Mouse (Mus musculus) liver, adult 2 months (tissue): ENCODE data around the gene U2surp. TPM values are rescaled to one million over a fixed set of nuclear protein-coding genes. Genes with fewer than 3 reads are reported as not detected.
"Not testable (repeated sequence)": the region's sequence is repeated elsewhere in the genome, so short reads cannot be mapped to it uniquely, and the experiment has no call there.

Experiments
- DNase-seq: peaks from one replicate; pipeline ENCODE4 v3.0.0-alpha.2; 2011; ENCODE audit warnings: low read depth, low spot score; ENCODE audit errors: extremely low read depth
- H3K27ac ChIP-seq: fragments of 200-500 bp; replicated peaks from 2 replicates; pipeline ENCODE4 v1.5.1; 2012; ENCODE audit warnings: low read depth, mild to moderate bottlenecking, control low read depth, inconsistent platforms, low read length; ENCODE audit not compliant: insufficient read depth
- H3K27me3 ChIP-seq: fragments of 200-500 bp; 2 replicates; pipeline ENCODE4 v1.6.1; 2012; ENCODE audit warnings: mild to moderate bottlenecking, moderate library complexity, low read length, inconsistent platforms; ENCODE audit not compliant: control insufficient read depth, insufficient read depth
- H3K36me3 ChIP-seq: fragments of 200-500 bp; 2 replicates; pipeline ENCODE4 v1.6.1; 2012; ENCODE audit warnings: low read length, inconsistent platforms; ENCODE audit not compliant: control insufficient read depth, insufficient read depth
- H3K4me1 ChIP-seq: fragments of 200-500 bp; 2 replicates; pipeline ENCODE4 v1.6.1; 2011; ENCODE audit warnings: low read length; ENCODE audit not compliant: control insufficient read depth, insufficient read depth
- H3K4me3 ChIP-seq: fragments of 200-500 bp; 2 replicates; pipeline ENCODE4 v1.5.1; 2011; ENCODE audit warnings: low read depth, mild to moderate bottlenecking, control low read depth, low read length, moderate library complexity; ENCODE audit not compliant: insufficient read depth
- H3K79me2 ChIP-seq: fragments of 200-500 bp; 2 replicates; pipeline ENCODE4 v1.6.1; 2012; ENCODE audit warnings: inconsistent platforms, mild to moderate bottlenecking, low read length, moderate library complexity; ENCODE audit not compliant: control insufficient read depth, insufficient read depth
- H3K9ac ChIP-seq: fragments of 200-500 bp; 2 replicates; pipeline ENCODE4 v1.6.1; 2012; ENCODE audit warnings: low read depth, mild to moderate bottlenecking, control low read depth, inconsistent platforms, low read length
- CTCF ChIP-seq: fragments of 200-500 bp; IDR thresholded peaks from 2 replicates; pipeline ENCODE4 v1.5.1; 2011; ENCODE audit warnings: low read depth, low read length, control low read depth
- POLR2A ChIP-seq: fragments of 200-500 bp; IDR thresholded peaks from 2 replicates; pipeline ENCODE4 v1.6.1; 2011; ENCODE audit warnings: low read length, control low read depth; ENCODE audit not compliant: insufficient read depth; ENCODE audit errors: extremely low read depth
- WGBS: fragments of 180-500 bp; shearing (Covaris S2); methylation state at CpG from one replicate; pipeline ENCODE4 v1.1.7; 2018; 5-methylcytosine and 5-hydroxymethylcytosine counted together
- polyA plus RNA-seq: library from polyadenylated mRNA; depleted of rRNA; stranded (reverse); fragments of >200 nt; gene quantifications from 2 replicates; pipeline ENCODE4 v1.2.3, GENCODE M21; 2012
- total RNA-seq: library from RNA; depleted of rRNA; stranded (reverse); fragments of >200 nt; gene quantifications from 2 replicates; pipeline ENCODE4 v1.2.3, GENCODE M21; 2014

Gene U2surp
- total and polyA plus RNA-seq, 2 experiments, result 1.7 to 21.8 TPM

GRCm38 (mm10) chr9:95525376-95525775 lies 13.6 kb upstream of the U2surp start:
- Histone ChIP-seq H3K36me3 (no peaks in the 10 kb centered on the region), H3K27ac (no peak overlapping the region), H3K27me3 (no peaks in the 10 kb centered on the region), H3K9ac (no peak overlapping the region), H3K79me2 (no peaks in the 10 kb centered on the region), H3K4me1 (no peaks in the 10 kb centered on the region), H3K4me3 (no peak overlapping the region)
- no peak for DNase-seq
- TF ChIP-seq CTCF (no peak), POLR2A (no peak)
- 79% methylated on average over 6 of the region's 6 CpGs for WGBS

- Histone ChIP-seq H3K27ac (no peak overlapping the region), H3K27me3 (no peaks in the 10 kb centered on the region), H3K4me3 (no peak overlapping the region), H3K36me3 (no peaks in the 10 kb centered on the region), H3K9ac (no peak overlapping the region), H3K79me2 (no peaks in the 10 kb centered on the region), H3K4me1 (no peaks in the 10 kb centered on the region)
- no peak for DNase-seq
- WGBS, result 93% methylated on average over 2 of the region's 2 CpGs
- no peak for TF ChIP-seq POLR2A
- no peak for TF ChIP-seq CTCF
Measured at GRCm38 (mm10) chr9:95522561-95522960, 10.8 kb upstream of the U2surp start.

GRCm38 (mm10) chr9:95521566-95521965 lies 9.8 kb upstream of the U2surp start:
- TF ChIP-seq CTCF (no peak), POLR2A (no peak)
- Histone ChIP-seq H3K27me3 (no peaks in the 10 kb centered on the region), H3K4me1 (no peaks in the 10 kb centered on the region), H3K9ac (no peak overlapping the region), H3K79me2 (no peaks in the 10 kb centered on the region), H3K4me3 (no peak overlapping the region), H3K27ac (no peak overlapping the region), H3K36me3 (no peaks in the 10 kb centered on the region)
- 36% methylated on average over 10 of the region's 10 CpGs for WGBS
- DNase-seq, result no peak

GRCm38 (mm10) chr9:95521031-95521430 lies 9.2 kb upstream of the U2surp start:
- no peak overlapping the region for H3K4me3 ChIP-seq
- no peak overlapping the region for H3K27ac ChIP-seq
- no peaks in the 10 kb centered on the region for H3K79me2 ChIP-seq
- TF ChIP-seq CTCF, result no peak
- TF ChIP-seq POLR2A, result no peak
- DNase-seq, result no peak
- H3K9ac ChIP-seq, result no peak overlapping the region
- 83% methylated on average over 8 of the region's 8 CpGs for WGBS
- no peaks in the 10 kb centered on the region for H3K36me3 ChIP-seq
- H3K27me3 ChIP-seq, result no peaks in the 10 kb centered on the region
- H3K4me1 ChIP-seq, result no peaks in the 10 kb centered on the region

GRCm38 (mm10) chr9:95520563-95520962 lies 8.8 kb upstream of the U2surp start:
- TF ChIP-seq CTCF (no peak), POLR2A (no peak)
- Histone ChIP-seq H3K27ac (no peak overlapping the region), H3K27me3 (no peaks in the 10 kb centered on the region), H3K36me3 (no peaks in the 10 kb centered on the region), H3K9ac (no peak overlapping the region), H3K4me1 (no peaks in the 10 kb centered on the region), H3K79me2 (no peaks in the 10 kb centered on the region), H3K4me3 (no peak overlapping the region)
- WGBS, result 94% methylated on average over 5 of the region's 5 CpGs
- DNase-seq, result no peak

GRCm38 (mm10) chr9:95514361-95514760 lies 2.6 kb upstream of the U2surp start:
- not testable (repeated sequence) for H3K27me3 ChIP-seq, H3K4me3 ChIP-seq, H3K4me1 ChIP-seq, DNase-seq, H3K27ac ChIP-seq, H3K9ac ChIP-seq, H3K36me3 ChIP-seq
- WGBS, result 82% methylated on average over 3 of the region's 3 CpGs
- H3K79me2 ChIP-seq, result peaks cover 10% of the 10 kb centered on the region; the same call in 1 of the 2 replicates
